Mouse (Mus musculus): ENCODE data around the gene Glcci1. TPM values are rescaled to one million over a fixed set of nuclear protein-coding genes. Genes with fewer than 3 reads are reported as not detected.

Gene Glcci1
- polyA plus RNA-seq, 1 experiment from 2014 or later, result 4.9 TPM

DNA sequence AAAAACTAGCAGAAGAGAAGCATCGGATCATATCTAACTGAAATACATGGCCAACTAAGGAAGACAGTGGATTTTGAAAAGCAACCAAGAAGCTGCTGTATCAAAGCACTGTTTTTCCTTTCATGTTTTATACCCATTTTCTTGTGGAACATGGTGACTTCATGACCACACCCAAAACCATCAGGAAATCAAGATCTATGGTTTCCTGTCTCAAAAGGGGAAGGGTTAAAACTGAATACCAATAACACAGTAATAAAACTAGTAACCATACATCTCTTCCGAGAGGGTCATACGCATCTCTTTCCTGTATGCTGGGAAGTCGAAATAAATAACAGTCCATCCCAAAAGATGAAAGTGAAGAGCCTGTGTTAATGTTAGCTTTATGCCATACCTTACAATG is 123.3 kb downstream of the Glcci1 start:
- WGBS, result 86% methylated on average over 4 of the region's 4 CpGs
- Histone ChIP-seq H3K36me3 (peaks cover 10% of the 10 kb centered on the region), H3K9me3 (no peaks in the 10 kb centered on the region), H3K27ac (replicated peaks) (no peak overlapping the region), H3K4me3 (no peak overlapping the region), H3K4me2 (no peak overlapping the region), H3K27me3 (replicated peaks) (no peaks in the 10 kb centered on the region), H3K4me1 (0 out of 2 replicates have a peak, but pooled peaks cover 7% of the 10 kb centered on the region), H3K9ac (no peak overlapping the region)
- ATAC-seq (ENCODE audit: extremely low read depth, insufficient number of reproducible peaks, low FRiP score, low TSS enrichment), result no peak

DNA sequence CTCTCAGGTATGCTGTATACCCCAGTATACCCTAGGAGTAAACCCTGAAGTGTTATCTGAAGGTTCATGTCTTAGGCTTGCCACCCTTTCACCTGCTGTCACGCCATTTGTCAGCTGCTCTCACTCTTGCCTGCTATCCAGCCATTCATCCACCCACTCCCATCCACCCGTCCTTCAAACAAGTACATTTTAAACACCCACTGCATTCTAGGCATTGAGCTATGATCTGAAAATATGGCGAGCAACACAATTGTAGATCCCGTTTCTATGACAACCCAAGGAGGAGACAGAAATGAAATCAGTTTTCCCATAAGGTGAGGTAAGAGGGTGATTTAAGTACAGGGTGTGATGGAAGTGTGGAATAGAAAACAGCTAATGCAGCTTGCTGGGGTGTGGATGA is 128.7 kb downstream of the Glcci1 start:
- 82% methylated on average over 4 of the region's 4 CpGs for WGBS
- no peak overlapping the region for H3K4me2 ChIP-seq
- H3K27me3 ChIP-seq (replicated peaks), result no peaks in the 10 kb centered on the region
- H3K9me3 ChIP-seq, result no peaks in the 10 kb centered on the region
- no peak for ATAC-seq (ENCODE audit: extremely low read depth, insufficient number of reproducible peaks, low FRiP score, low TSS enrichment)
- no peak overlapping the region for H3K4me3 ChIP-seq
- no peaks in the 10 kb centered on the region for H3K4me1 ChIP-seq
- H3K27ac ChIP-seq (replicated peaks), result no peak overlapping the region
- no peak overlapping the region for H3K9ac ChIP-seq
- peaks cover 27% of the 10 kb centered on the region for H3K36me3 ChIP-seq

DNA sequence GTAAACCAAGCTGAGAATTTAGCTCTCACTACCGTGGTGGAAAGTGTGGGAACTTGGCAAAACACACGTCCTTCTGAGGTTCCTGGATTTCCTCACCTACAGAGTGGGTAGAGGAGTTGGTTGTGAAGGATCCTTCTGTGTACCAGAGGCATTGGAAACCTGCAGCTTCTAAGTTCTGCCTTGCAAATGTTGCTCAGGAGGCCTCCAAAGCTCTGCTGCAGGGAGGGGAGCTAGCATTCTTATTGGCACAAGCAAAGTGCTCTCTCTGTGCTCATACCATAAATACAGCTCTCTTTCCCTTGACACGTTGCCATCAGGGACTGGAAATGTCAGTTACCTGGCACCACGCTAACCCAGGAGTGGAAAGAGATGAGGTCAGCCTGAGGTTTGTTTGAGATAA is 129.5 kb downstream of the Glcci1 start:
- H3K4me1 ChIP-seq, result no peaks in the 10 kb centered on the region
- H3K27ac ChIP-seq (replicated peaks), result no peak overlapping the region
- H3K9ac ChIP-seq, result no peak overlapping the region
- H3K4me2 ChIP-seq, result no peak overlapping the region
- H3K4me3 ChIP-seq, result no peak overlapping the region
- H3K36me3 ChIP-seq, result peaks cover 27% of the 10 kb centered on the region
- WGBS, result 74% methylated on average over 4 of the region's 4 CpGs
- H3K9me3 ChIP-seq, result no peaks in the 10 kb centered on the region
- H3K27me3 ChIP-seq (replicated peaks), result no peaks in the 10 kb centered on the region
- no peak for ATAC-seq (ENCODE audit: extremely low read depth, insufficient number of reproducible peaks, low FRiP score, low TSS enrichment)

DNA sequence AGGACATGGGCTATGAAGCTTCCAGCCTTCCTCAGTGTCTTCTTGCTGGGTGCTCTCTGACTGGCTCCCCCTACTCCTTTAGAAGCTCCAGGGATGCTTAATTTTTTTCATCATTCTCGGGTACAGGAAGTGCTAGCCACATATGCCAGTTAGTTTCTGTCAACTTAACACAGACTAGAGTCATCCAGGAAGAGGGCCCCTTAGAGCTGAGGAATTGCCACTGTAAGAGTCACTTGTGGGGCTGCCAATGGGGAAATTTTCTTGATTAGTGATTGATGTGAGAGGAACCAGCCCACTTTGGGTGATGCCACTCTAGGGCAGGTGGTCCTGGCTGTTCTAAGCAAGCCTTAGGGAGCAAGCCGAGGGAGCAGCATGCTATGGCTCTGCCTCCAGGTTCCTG is 130.1 kb downstream of the Glcci1 start:
- H3K4me3 ChIP-seq, result no peak overlapping the region
- H3K4me1 ChIP-seq, result no peaks in the 10 kb centered on the region
- no peaks in the 10 kb centered on the region for H3K9me3 ChIP-seq
- H3K36me3 ChIP-seq, result peaks cover 27% of the 10 kb centered on the region
- 77% methylated on average over 2 of the region's 2 CpGs for WGBS
- H3K4me2 ChIP-seq, result no peak overlapping the region
- H3K27ac ChIP-seq (replicated peaks), result no peak overlapping the region
- ATAC-seq (ENCODE audit: extremely low read depth, insufficient number of reproducible peaks, low FRiP score, low TSS enrichment), result no peak
- no peaks in the 10 kb centered on the region for H3K27me3 ChIP-seq (replicated peaks)
- H3K9ac ChIP-seq, result no peak overlapping the region

DNA sequence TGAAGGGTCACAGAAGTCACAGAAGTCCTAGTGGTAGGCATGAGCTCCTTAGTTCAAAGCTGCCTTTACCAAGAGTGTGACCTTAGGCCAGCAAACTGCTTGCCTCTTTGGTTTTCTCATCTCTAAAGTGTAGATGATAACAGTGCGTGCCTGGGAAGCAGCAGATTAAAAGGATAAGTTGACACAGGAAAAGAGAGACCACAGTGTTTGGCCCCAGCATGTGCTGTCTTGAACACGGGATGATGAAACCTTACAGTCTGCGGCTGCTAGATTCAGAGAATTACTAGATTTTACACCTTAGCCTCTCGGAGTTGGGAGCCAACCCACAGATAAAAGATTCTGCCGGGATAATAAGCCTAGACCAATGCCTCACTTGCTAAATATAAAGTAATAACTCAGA is 131.5 kb downstream of the Glcci1 start:
- H3K4me2 ChIP-seq, result no peak overlapping the region
- H3K9ac ChIP-seq, result no peak overlapping the region
- H3K4me1 ChIP-seq, result no peaks in the 10 kb centered on the region
- ATAC-seq (ENCODE audit: extremely low read depth, insufficient number of reproducible peaks, low FRiP score, low TSS enrichment), result no peak
- 73% methylated on average over 5 of the region's 5 CpGs for WGBS
- no peak overlapping the region for H3K4me3 ChIP-seq
- peaks cover 27% of the 10 kb centered on the region for H3K36me3 ChIP-seq
- H3K27me3 ChIP-seq (replicated peaks), result no peaks in the 10 kb centered on the region
- H3K27ac ChIP-seq (replicated peaks), result no peak overlapping the region
- H3K9me3 ChIP-seq, result no peaks in the 10 kb centered on the region

DNA sequence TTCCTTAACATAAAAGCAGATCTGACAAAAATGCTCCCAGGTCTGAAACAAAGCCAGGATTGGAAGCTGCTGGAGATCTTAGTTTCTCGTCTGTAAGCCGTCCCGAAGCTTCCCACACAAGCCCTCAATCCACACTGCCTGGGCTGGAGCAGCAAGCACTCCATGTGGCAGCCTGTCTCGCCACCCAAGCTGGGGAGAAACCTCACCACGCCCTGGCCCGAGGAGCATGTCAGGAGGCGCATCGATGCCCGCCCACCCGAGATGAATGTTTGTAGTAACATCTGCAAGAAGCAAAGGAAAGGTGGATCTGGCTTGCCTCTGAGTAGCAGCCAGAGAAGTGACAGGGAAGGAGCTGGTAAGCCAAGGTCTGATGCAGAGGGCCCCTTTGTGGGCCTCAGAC is 135.3 kb downstream of the Glcci1 start:
- Histone ChIP-seq H3K9me3 (no peaks in the 10 kb centered on the region), H3K4me2 (no peak overlapping the region), H3K27me3 (replicated peaks) (no peaks in the 10 kb centered on the region), H3K4me3 (no peak overlapping the region), H3K4me1 (peaks cover 11% of the 10 kb centered on the region), H3K9ac (no peak overlapping the region), H3K27ac (replicated peaks) (no peak overlapping the region), H3K36me3 (peaks cover 9% of the 10 kb centered on the region; the same call in 1 of the 2 replicates)
- ATAC-seq (ENCODE audit: extremely low read depth, insufficient number of reproducible peaks, low FRiP score, low TSS enrichment), result no peak
- WGBS, result 82% methylated on average over 10 of the region's 10 CpGs

DNA sequence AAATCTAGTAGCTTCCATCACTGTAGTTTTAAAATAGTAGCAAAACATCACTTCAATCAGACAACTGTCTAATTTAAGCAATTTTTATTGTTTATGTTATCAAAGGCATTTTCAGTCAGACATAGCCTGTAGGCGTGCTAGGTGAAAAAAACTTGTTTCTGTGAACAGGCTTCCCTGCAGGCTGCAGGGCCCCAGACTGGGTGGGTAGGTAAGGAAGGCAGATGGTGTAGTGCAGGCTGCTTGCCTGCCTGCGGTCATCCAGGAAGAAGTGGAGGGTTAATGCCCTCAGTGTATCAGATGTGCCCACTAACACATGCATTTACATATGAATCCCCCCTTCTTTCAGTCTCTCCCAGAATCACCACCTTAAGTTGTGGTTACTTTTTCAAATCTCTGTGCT is 136.3 kb downstream of the Glcci1 start:
- Histone ChIP-seq H3K9ac (no peak overlapping the region), H3K4me2 (no peak overlapping the region), H3K36me3 (peaks cover 13% of the 10 kb centered on the region), H3K4me1 (peaks cover 11% of the 10 kb centered on the region), H3K4me3 (no peak overlapping the region), H3K9me3 (no peaks in the 10 kb centered on the region), H3K27me3 (replicated peaks) (no peaks in the 10 kb centered on the region), H3K27ac (replicated peaks) (no peak overlapping the region)
- no peak for ATAC-seq (ENCODE audit: extremely low read depth, insufficient number of reproducible peaks, low FRiP score, low TSS enrichment)
- 83% methylated on average over 2 of the region's 2 CpGs for WGBS

Measured in heart, embryonic 13.5 days (tissue).